Mouse (Mus musculus): ENCODE data around the gene Ptprr. TPM values are rescaled to one million over a fixed set of nuclear protein-coding genes. Genes with fewer than 3 reads are reported as not detected.

Ptprr gene
- total RNA-seq, 2 experiments from 2014 or later: 0.75 to 1.3 TPM

DNA sequence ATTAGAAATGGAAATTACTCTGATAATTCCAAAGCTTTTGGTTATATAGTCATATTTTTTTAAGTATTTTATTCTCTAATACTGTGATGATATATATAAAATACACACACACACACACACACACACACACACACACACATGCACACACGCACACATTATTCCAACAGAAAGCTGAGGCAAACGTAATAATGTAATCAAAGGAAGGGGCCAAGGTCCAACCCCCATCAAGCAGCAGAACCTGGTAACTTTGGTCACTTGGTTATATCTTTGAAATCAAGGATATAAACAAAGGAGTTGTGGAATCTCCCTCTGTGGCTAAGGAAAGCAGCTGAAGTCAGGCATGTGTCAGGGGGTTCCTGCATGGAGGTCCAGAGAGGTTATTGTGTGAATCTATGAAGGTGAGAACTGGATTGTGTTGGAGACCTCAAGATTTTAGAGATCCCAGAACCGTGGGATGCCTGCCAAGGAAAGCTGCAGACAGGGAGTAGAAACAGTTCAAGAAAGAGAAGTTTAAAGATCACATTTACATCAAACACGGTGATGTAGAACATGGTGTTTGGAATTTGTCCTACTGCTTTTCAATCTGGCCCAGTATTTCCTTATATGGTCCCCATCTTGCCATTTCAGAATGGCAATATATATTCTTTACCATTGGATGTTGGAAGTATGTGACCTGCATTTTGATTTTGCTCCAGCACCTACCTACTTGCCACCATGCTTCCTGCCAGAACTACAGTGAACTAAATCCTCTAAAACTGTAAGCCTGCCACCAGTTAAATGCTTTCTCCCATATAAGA lies 98.1 kb downstream of the Ptprr start:
- DNase-seq (ENCODE audit: low spot score): no peak

- no peak for DNase-seq (ENCODE audit: low spot score)
Measured at GRCm38 (mm10) chr10:116117060-116117459, 99.0 kb downstream of the Ptprr start.

GRCm38 (mm10) chr10:116121463-116121862 lies 103.5 kb downstream of the Ptprr start:
- no peak for DNase-seq (ENCODE audit: low spot score)

DNA sequence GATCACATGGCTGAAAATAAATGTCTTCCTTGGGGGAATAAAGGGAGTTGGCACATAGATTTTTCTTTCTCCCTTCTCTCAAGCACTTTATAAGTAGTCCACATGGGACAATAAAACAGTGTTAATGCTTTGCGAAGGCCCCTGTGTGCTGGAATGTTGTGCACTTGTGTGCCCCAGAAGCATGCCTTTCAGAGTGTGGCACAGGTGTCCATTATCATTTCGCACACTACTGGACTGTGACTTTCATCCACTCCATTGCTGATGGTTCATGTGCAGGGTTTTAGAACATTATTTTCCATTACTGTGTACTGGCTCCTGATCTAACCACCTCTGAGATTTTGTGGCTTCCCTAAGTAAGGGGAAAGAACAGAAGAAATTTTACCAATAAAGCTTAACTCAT lies 105.8 kb downstream of the Ptprr start:
- no peak for DNase-seq (ENCODE audit: low spot score)

DNA sequence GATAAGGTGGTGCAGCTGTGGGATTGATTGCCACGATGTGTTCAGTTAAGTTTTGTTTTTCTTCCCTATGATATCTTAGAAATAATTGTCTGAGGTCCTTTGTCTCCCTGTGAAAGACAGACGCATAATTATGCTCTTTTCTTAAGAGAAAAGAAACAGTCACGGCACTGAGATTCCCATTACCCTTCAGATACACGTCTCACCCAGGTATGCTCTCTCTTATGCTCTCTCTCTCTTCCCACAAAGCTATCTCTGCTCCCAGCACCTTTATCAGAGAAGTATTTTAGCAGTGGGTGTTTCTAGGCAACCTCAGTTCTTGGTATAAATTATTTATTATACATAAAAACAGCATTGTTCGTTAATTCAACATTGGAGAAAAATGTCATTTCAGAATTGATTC lies 107.4 kb downstream of the Ptprr start:
- DNase-seq (ENCODE audit: low spot score): no peak

DNA sequence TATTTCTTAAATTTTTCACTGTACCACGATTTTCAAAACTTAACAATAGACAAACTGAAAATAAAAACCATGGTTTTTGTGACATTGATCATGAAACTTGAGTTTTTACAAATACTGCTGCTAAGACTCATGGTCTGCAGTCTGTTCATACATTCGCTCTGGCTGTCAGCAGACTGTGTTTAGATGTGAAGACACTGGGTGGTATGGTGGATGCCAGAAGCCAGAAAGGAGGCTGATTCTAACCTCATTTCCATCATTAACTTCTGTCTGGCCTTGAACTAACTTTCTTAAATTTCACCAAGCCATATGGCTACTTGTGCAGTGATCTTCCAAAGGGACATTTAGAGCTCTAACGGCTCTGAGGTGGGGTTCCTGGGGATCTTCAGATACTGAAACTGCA lies 112.4 kb downstream of the Ptprr start:
- no peak for DNase-seq (ENCODE audit: low spot score)

GRCm38 (mm10) chr10:116131223-116131622 lies 113.2 kb downstream of the Ptprr start:
- no peak for DNase-seq (ENCODE audit: low spot score)

- no peak for DNase-seq (ENCODE audit: low spot score)
Measured at GRCm38 (mm10) chr10:116132233-116132632, 114.2 kb downstream of the Ptprr start.

DNA sequence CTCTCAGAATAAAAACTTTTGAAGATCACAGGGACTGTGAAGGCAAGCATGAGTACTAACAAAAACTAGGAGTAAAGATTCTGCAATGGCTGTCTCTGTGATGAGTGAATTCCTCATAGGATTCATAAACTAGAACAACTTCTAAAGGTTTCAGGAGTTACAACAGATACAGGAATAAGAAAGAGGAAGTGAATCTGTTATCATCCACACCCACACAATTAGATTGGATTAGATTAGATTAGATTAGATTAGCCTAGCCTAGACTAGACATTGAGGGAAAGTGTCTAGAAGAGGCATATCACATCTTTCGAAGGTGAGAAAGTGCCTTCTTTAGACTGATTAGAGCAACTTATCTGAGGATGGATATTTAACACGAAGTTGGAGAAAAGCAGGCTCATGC lies 117.2 kb downstream of the Ptprr start:
- no peak for DNase-seq (ENCODE audit: low spot score)

DNA sequence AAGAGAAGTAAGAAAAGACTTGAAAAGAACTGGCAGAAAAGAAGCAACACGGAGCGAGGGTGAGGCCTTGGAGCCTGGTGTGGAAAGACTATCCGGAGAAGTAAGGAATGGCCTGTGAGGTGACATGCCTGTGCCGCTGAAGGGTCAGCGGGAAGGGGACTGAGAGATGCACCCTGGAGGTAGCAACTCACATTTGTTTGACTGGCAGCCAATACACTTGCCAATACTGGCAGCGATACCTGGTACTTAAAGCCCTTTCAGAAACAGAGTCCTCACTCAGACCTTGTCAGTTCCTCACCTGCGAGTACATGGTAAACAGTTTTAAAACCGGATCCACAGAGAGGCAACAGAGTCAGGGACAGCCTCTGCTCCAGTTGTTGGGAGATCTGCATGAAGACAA lies 122.2 kb downstream of the Ptprr start:
- DNase-seq (ENCODE audit: low spot score): no peak

- no peak for DNase-seq (ENCODE audit: low spot score)
Measured at GRCm38 (mm10) chr10:116143684-116144083, 125.7 kb downstream of the Ptprr start.

GRCm38 (mm10) chr10:116146091-116146490 lies 128.1 kb downstream of the Ptprr start:
- DNase-seq (ENCODE audit: low spot score): no peak

- DNase-seq (ENCODE audit: low spot score): no peak
Measured at GRCm38 (mm10) chr10:116154707-116155106, 136.7 kb downstream of the Ptprr start.

GRCm38 (mm10) chr10:116156699-116157098 lies 138.7 kb downstream of the Ptprr start:
- no peak for DNase-seq (ENCODE audit: low spot score)

- no peak for DNase-seq (ENCODE audit: low spot score)
Measured at GRCm38 (mm10) chr10:116162338-116162737, 144.3 kb downstream of the Ptprr start.

- DNase-seq (ENCODE audit: low spot score): no peak
Measured at GRCm38 (mm10) chr10:116175324-116175883, 157.4 kb downstream of the Ptprr start.

DNA sequence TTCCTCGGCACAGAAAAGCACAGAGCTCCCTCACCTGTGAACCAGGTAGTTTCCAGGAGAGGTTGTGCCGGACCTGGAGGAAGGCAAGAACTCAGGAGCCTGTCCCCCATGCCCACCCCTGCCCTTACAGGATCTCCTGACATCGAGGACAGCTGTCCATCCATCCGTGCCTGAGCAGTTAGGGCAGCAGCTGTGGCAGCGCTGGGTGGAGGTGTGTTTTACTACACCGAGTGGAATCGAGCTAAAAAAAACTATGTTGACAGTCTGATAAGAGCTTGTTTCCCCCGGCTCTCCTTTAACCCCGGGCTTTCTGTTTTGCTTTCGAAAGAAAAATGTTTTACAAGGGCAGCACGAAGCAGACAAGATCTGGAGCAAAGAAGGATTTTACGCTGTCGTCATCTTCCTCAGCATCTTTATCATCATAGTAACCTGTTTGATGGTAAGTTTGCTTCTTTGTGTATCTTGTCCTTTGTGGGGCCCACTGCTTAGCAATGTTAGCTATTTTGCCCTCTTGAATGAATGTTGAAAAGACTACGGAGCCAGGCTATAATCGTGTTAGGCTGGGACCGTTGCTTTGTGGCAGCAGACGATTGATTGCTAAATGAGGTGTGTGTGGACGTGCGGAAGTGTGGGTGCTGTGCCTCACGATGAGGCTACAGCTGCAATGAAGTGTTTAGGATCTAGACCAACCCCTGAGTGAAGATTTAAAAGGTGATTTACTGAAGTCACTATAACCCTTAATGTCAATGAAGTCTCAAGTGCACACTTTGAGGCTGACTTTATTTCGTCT lies 159.6 kb downstream of the Ptprr start:
- DNase-seq (ENCODE audit: low spot score): no peak

DNA sequence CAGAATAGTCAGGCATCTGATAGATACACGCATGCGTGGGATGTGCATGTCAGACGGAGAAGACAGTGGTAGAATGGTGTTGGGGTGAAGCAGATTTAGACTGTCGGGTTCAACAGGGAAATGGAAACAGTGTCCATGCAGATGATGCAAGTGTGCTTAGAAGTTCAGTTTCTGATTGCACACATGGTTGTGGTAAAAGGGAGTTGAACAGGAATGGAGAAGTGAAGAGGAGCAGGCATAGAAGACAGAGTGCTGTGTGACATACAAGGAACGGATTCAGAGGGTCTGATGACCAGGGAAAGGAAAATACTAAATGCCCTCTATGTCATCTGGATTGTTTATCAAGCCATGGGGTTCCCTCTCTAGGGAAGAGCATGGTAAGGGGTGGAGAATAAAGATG lies 163.2 kb downstream of the Ptprr start:
- DNase-seq (ENCODE audit: low spot score): no peak

- no peak for DNase-seq (ENCODE audit: low spot score)
Measured at GRCm38 (mm10) chr10:116182221-116182620, 164.2 kb downstream of the Ptprr start.

DNA sequence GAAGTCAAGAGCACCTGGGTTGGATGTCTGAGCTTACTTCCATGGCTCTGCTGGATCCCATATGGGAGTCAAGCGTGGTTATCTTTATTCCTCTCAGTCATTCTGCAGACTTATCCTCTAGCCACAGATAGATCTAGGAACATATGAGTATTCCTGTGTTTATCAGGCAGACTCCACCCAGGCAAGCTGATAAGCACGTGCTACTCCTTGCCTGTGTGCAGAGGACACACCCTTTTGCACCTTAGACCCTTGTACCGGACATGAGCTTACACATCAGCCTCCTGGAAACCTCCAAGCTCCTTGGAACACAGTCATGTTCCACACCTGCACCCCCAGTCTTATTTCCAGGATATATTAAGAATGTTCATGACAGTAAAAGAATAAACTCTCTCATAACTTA lies 165.2 kb downstream of the Ptprr start:
- no peak for DNase-seq (ENCODE audit: low spot score)

DNA sequence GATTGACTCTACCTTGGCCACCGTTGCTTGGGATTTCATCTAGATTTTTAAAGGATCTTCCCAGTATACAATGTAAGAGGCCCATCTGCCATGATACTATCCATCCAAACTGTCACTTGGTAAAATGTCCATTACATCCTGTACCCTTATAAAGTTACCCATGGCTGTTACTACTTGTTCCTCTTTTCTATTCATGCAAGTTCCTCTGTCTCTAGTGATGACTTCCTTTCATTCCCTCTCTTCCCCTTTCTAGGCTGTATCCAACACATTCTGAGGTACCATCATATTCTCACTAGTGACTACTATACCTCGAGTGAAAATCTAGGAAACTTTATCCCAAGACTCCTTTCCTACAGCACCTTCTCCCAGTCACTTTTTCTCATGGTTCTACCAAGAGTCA lies 173.7 kb downstream of the Ptprr start:
- DNase-seq (ENCODE audit: low spot score): no peak

- no peak for DNase-seq (ENCODE audit: low spot score)
Measured at GRCm38 (mm10) chr10:116192293-116192692, 174.3 kb downstream of the Ptprr start.

GRCm38 (mm10) chr10:116194409-116194808 lies 176.4 kb downstream of the Ptprr start:
- no peak for DNase-seq (ENCODE audit: low spot score)
